Mouse (Mus musculus): Measurements from ENCODE around the gene Krtap6-1.
"Not testable (repeated sequence)": the region's sequence is repeated elsewhere in the genome, so short reads cannot be mapped to it uniquely, and the experiment has no call there.

DNA sequence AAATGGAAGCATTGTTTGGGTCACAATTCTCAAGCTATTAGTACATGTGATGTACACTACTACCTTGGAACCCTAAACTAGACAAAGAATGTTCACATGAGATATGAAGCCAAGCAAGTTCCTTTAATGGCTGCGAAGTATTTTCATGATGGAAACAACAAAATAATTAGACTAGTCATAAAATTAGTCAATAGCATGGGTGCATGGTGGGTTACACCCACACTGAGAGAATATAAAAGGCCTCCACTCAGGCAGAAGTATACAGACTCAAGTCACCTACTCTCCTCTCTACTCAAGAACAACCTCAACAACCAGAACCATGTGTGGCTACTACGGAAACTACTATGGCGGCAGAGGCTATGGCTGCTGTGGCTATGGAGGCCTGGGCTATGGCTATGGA is at the start of gene Krtap6-1:
- TF ChIP-seq CTCF (IDR thresholded peaks at IDR 0.05; ENCODE audit: low read depth, low read length); POLR2A (IDR thresholded peaks at IDR 0.05; ENCODE audit: borderline replicate concordance, low read depth, low read length): not testable (repeated sequence)

Data from bone marrow macrophage, adult 2 months (primary cell).